Mouse (Mus musculus): ENCODE data around the gene Zbtb7a. TPM values are rescaled to one million over a fixed set of nuclear protein-coding genes. Genes with fewer than 3 reads are reported as not detected.

The Zbtb7a gene
- total RNA-seq, 2 experiments from 2014 or later = 8.8 to 27.0 TPM

Other genes starting within 250 kb of the Zbtb7a start
Only the 30 nearest of the 31 such genes appear.
- 60.1 and 74.7 TPM in 2 replicates for gene Timm13, start 234.3 kb upstream of the Zbtb7a start, total RNA-seq (2015)
- 31.8 and 44.9 TPM in 2 replicates for gene Timm13, start 234.3 kb upstream of the Zbtb7a start, total RNA-seq (2017)
- gene Lmnb2, start 217.0 kb upstream of the Zbtb7a start, total RNA-seq (2015) = 7.7 and 9.5 TPM in 2 replicates
- 35.2 and 35.8 TPM in 2 replicates for gene Lmnb2, start 217.0 kb upstream of the Zbtb7a start, total RNA-seq (2017)
- gene Gadd45b, start 205.1 kb upstream of the Zbtb7a start, total RNA-seq (2015) = 11.0 and 12.9 TPM in 2 replicates
- gene Gadd45b, start 205.1 kb upstream of the Zbtb7a start, total RNA-seq (2017) = 9.4 and 20.3 TPM in 2 replicates
- gene Gng7, start 120.3 kb upstream of the Zbtb7a start, total RNA-seq (2015) = 0.11 TPM in 1 of 2 replicates, not detected in the other
- 0.26 TPM in 1 of 2 replicates, not detected in the other for gene Gng7, start 120.3 kb upstream of the Zbtb7a start, total RNA-seq (2017)
- gene Diras1, start 109.6 kb upstream of the Zbtb7a start, total RNA-seq (2015) = not detected in 2 replicates
- 0.20 TPM in 1 of 2 replicates, not detected in the other for gene Diras1, start 109.6 kb upstream of the Zbtb7a start, total RNA-seq (2017)
- gene Slc39a3, start 97.8 kb upstream of the Zbtb7a start, total RNA-seq (2015) = 3.9 and 6.0 TPM in 2 replicates
- 6.2 and 10.2 TPM in 2 replicates for gene Slc39a3, start 97.8 kb upstream of the Zbtb7a start, total RNA-seq (2017)
- gene Sgta, start 75.0 kb upstream of the Zbtb7a start, total RNA-seq (2015) = 30.3 and 30.7 TPM in 2 replicates
- 33.3 and 38.7 TPM in 2 replicates for gene Sgta, start 75.0 kb upstream of the Zbtb7a start, total RNA-seq (2017)
- 0.82 and 1.5 TPM in 2 replicates for gene Thop1, start 65.2 kb upstream of the Zbtb7a start, total RNA-seq (2015)
- 3.4 and 4.3 TPM in 2 replicates for gene Thop1, start 65.2 kb upstream of the Zbtb7a start, total RNA-seq (2017)
- 0.50 and 0.58 TPM in 2 replicates for gene Creb3l3, start 36.3 kb upstream of the Zbtb7a start, total RNA-seq (2015)
- gene Creb3l3, start 36.3 kb upstream of the Zbtb7a start, total RNA-seq (2017) = 0.40 and 0.89 TPM in 2 replicates
- gene Map2k2, start 29.3 kb upstream of the Zbtb7a start, total RNA-seq (2015) = 33.9 and 40.6 TPM in 2 replicates
- 38.2 and 47.8 TPM in 2 replicates for gene Map2k2, start 29.3 kb upstream of the Zbtb7a start, total RNA-seq (2017)
- gene Pias4, start 32.7 kb downstream of the Zbtb7a start, total RNA-seq (2015) = 10.1 and 13.7 TPM in 2 replicates
- 12.9 and 13.3 TPM in 2 replicates for gene Pias4, start 32.7 kb downstream of the Zbtb7a start, total RNA-seq (2017)
- 394 and 408 TPM in 2 replicates for gene Eef2, start 41.4 kb downstream of the Zbtb7a start, total RNA-seq (2015)
- gene Eef2, start 41.4 kb downstream of the Zbtb7a start, total RNA-seq (2017) = 983 and 1,066 TPM in 2 replicates
- gene Dapk3, start 47.8 kb downstream of the Zbtb7a start, total RNA-seq (2015) = 9.8 and 12.7 TPM in 2 replicates
- gene Dapk3, start 47.8 kb downstream of the Zbtb7a start, total RNA-seq (2017) = 27.5 and 36.6 TPM in 2 replicates
- not detected in 2 replicates for gene 4930442H23Rik, start 48.6 kb downstream of the Zbtb7a start, total RNA-seq (2015)
- not detected in 2 replicates for gene 4930442H23Rik, start 48.6 kb downstream of the Zbtb7a start, total RNA-seq (2017)
- not detected in 2 replicates for gene Nmrk2, start 66.8 kb downstream of the Zbtb7a start, total RNA-seq (2015)
- not detected in 2 replicates for gene Nmrk2, start 66.8 kb downstream of the Zbtb7a start, total RNA-seq (2017)
- not detected in 2 replicates for gene Atcay, start 95.6 kb downstream of the Zbtb7a start, total RNA-seq (2015)
- gene Atcay, start 95.6 kb downstream of the Zbtb7a start, total RNA-seq (2017) = not detected in 2 replicates
- not detected in 2 replicates for gene Zfr2, start 97.9 kb downstream of the Zbtb7a start, total RNA-seq (2015)
- gene Zfr2, start 97.9 kb downstream of the Zbtb7a start, total RNA-seq (2017) = 0.16 and 0.26 TPM in 2 replicates
- gene Matk, start 117.7 kb downstream of the Zbtb7a start, total RNA-seq (2015) = 5.4 and 5.9 TPM in 2 replicates
- 7.5 and 8.1 TPM in 2 replicates for gene Matk, start 117.7 kb downstream of the Zbtb7a start, total RNA-seq (2017)
- gene Mrpl54, start 131.7 kb downstream of the Zbtb7a start, total RNA-seq (2015) = 52.1 and 67.0 TPM in 2 replicates
- gene Mrpl54, start 131.7 kb downstream of the Zbtb7a start, total RNA-seq (2017) = 97.4 and 154 TPM in 2 replicates
- 16.4 and 20.2 TPM in 2 replicates for gene Apba3, start 131.7 kb downstream of the Zbtb7a start, total RNA-seq (2015)
- gene Apba3, start 131.7 kb downstream of the Zbtb7a start, total RNA-seq (2017) = 11.5 and 15.0 TPM in 2 replicates
- gene Tjp3, start 156.4 kb downstream of the Zbtb7a start, total RNA-seq (2015) = 3.4 and 3.7 TPM in 2 replicates
- gene Tjp3, start 156.4 kb downstream of the Zbtb7a start, total RNA-seq (2017) = 5.0 and 6.5 TPM in 2 replicates
- 28.0 and 31.7 TPM in 2 replicates for gene Pip5k1c, start 157.7 kb downstream of the Zbtb7a start, total RNA-seq (2015)
- 40.4 and 46.1 TPM in 2 replicates for gene Pip5k1c, start 157.7 kb downstream of the Zbtb7a start, total RNA-seq (2017)
- gene Cactin, start 185.9 kb downstream of the Zbtb7a start, total RNA-seq (2015) = 4.5 and 7.4 TPM in 2 replicates
- gene Cactin, start 185.9 kb downstream of the Zbtb7a start, total RNA-seq (2017) = 16.2 and 20.6 TPM in 2 replicates
- 0.34 and 0.85 TPM in 2 replicates for gene Tbxa2r, start 193.5 kb downstream of the Zbtb7a start, total RNA-seq (2015)
- gene Tbxa2r, start 193.5 kb downstream of the Zbtb7a start, total RNA-seq (2017) = 0.07 and 0.28 TPM in 2 replicates
- not detected in 2 replicates for gene Gipc3, start 208.0 kb downstream of the Zbtb7a start, total RNA-seq (2015)
- gene Gipc3, start 208.0 kb downstream of the Zbtb7a start, total RNA-seq (2017) = not detected in 2 replicates
- gene Hmg20b, start 215.3 kb downstream of the Zbtb7a start, total RNA-seq (2015) = 27.4 and 33.0 TPM in 2 replicates
- gene Hmg20b, start 215.3 kb downstream of the Zbtb7a start, total RNA-seq (2017) = 18.1 and 24.5 TPM in 2 replicates
- 4.1 and 4.6 TPM in 2 replicates for gene Mfsd12, start 222.3 kb downstream of the Zbtb7a start, total RNA-seq (2015)
- gene Mfsd12, start 222.3 kb downstream of the Zbtb7a start, total RNA-seq (2017) = 7.4 TPM in 2 replicates
- 0.49 and 1.3 TPM in 2 replicates for gene 4930404N11Rik, start 230.6 kb downstream of the Zbtb7a start, total RNA-seq (2015)
- gene 4930404N11Rik, start 230.6 kb downstream of the Zbtb7a start, total RNA-seq (2017) = 0.37 and 0.49 TPM in 2 replicates
- gene Fzr1, start 243.3 kb downstream of the Zbtb7a start, total RNA-seq (2015) = 22.7 and 23.8 TPM in 2 replicates
- 20.9 and 24.0 TPM in 2 replicates for gene Fzr1, start 243.3 kb downstream of the Zbtb7a start, total RNA-seq (2017)
- gene Dohh, start 249.2 kb downstream of the Zbtb7a start, total RNA-seq (2015) = 5.4 and 5.7 TPM in 2 replicates
- 21.9 and 42.4 TPM in 2 replicates for gene Dohh, start 249.2 kb downstream of the Zbtb7a start, total RNA-seq (2017)

All from megakaryocyte, adult 5-6 weeks (primary cell).